Mouse (Mus musculus): ENCODE results near the gene Tmem184b. TPM values are rescaled to one million over a fixed set of nuclear protein-coding genes. Genes with fewer than 3 reads are reported as not detected.

The Tmem184b gene
- polyA plus RNA-seq, 1 experiment from 2014 or later: 51.6 TPM

GRCm38 (mm10) chr15:79409077-79409573 lies 5.8 kb upstream of the Tmem184b start:
- Histone ChIP-seq H3K4me3 (no peak overlapping the region), H3K9ac (no peak overlapping the region), H3K4me2 (no peak overlapping the region), H3K4me1 (replicated peaks) (peaks cover 3% of the 10 kb centered on the region; the same call in 1 of the 2 replicates), H3K27ac (replicated peaks) (no peak overlapping the region), H3K36me3 (no peaks in the 10 kb centered on the region), H3K27me3 (0 out of 2 replicates have a peak, but pooled peaks cover 2% of the 10 kb centered on the region), H3K9me3 (no peaks in the 10 kb centered on the region)
- 87% methylated on average over 4 of the region's 4 CpGs for WGBS
- no peak for ATAC-seq (ENCODE audit: low FRiP score, low read depth)

GRCm38 (mm10) chr15:79406564-79406963 lies 3.2 kb upstream of the Tmem184b start:
- 0 out of 2 replicates have a peak, but pooled peaks cover 2% of the 10 kb centered on the region for H3K27me3 ChIP-seq
- H3K9ac ChIP-seq: no peak overlapping the region
- no peak overlapping the region for H3K4me2 ChIP-seq
- H3K27ac ChIP-seq (replicated peaks): no peak overlapping the region
- 82% methylated on average over 4 of the region's 4 CpGs for WGBS
- H3K36me3 ChIP-seq: no peaks in the 10 kb centered on the region
- no peak overlapping the region for H3K4me3 ChIP-seq
- H3K4me1 ChIP-seq (replicated peaks): peaks cover 19% of the 10 kb centered on the region
- H3K9me3 ChIP-seq: no peaks in the 10 kb centered on the region
- no peak for ATAC-seq (ENCODE audit: low FRiP score, low read depth)

- no peak overlapping the region for H3K9ac ChIP-seq
These were observed 908 bp upstream of the Tmem184b start for GRCm38 (mm10) chr15:79404277-79404676.

GRCm38 (mm10) chr15:79403763-79404210 lies 418 bp upstream of the Tmem184b start:
- H3K4me2 ChIP-seq: peak overlapping the region; percentile 90
- no peak for ATAC-seq (ENCODE audit: low FRiP score, low read depth)
- peak overlapping the region; percentile 80 for H3K27ac ChIP-seq (replicated peaks)
- H3K4me3 ChIP-seq: peak overlapping the region; percentile 85
- 0 out of 2 replicates have a peak, but pooled peaks cover 2% of the 10 kb centered on the region for H3K27me3 ChIP-seq
- H3K4me1 ChIP-seq (replicated peaks): peaks cover 44% of the 10 kb centered on the region
- no peaks in the 10 kb centered on the region for H3K36me3 ChIP-seq
- H3K9me3 ChIP-seq: no peaks in the 10 kb centered on the region
- peak overlapping the region; percentile 92 for H3K9ac ChIP-seq
- WGBS: 21% methylated on average over 9 of the region's 9 CpGs

More at GRCm38 (mm10) chr15:79404277-79404676, 908 bp upstream of the Tmem184b start:
- ATAC-seq (ENCODE audit: low FRiP score, low read depth): no peak
- peaks cover 42% of the 10 kb centered on the region for H3K4me1 ChIP-seq (replicated peaks)
- no peak overlapping the region for H3K27ac ChIP-seq (replicated peaks)
- 81% methylated on average over 1 of the region's 1 CpGs for WGBS
- 0 out of 2 replicates have a peak, but pooled peaks cover 2% of the 10 kb centered on the region for H3K27me3 ChIP-seq
- H3K36me3 ChIP-seq: no peaks in the 10 kb centered on the region
- no peaks in the 10 kb centered on the region for H3K9me3 ChIP-seq
- peak overlapping the region; percentile 90 for H3K4me2 ChIP-seq
- H3K4me3 ChIP-seq: no peak overlapping the region

- 18% methylated on average over 5 of the region's 5 CpGs for WGBS
- H3K4me3 ChIP-seq: peak overlapping the region; percentile 85
- no peak for ATAC-seq (ENCODE audit: low FRiP score, low read depth)
- peak overlapping the region; percentile 92 for H3K9ac ChIP-seq
- H3K9me3 ChIP-seq: no peaks in the 10 kb centered on the region
- H3K36me3 ChIP-seq: no peaks in the 10 kb centered on the region
- H3K27ac ChIP-seq (replicated peaks): peak overlapping the region; percentile 80
- peak overlapping the region; percentile 90 for H3K4me2 ChIP-seq
- H3K27me3 ChIP-seq: 0 out of 2 replicates have a peak, but pooled peaks cover 2% of the 10 kb centered on the region
- H3K4me1 ChIP-seq (replicated peaks): peaks cover 44% of the 10 kb centered on the region
These were observed 1.2 kb downstream of the Tmem184b start for GRCm38 (mm10) chr15:79402176-79402575.

- Histone ChIP-seq H3K27me3 (no peaks in the 10 kb centered on the region), H3K4me1 (replicated peaks) (peaks cover 44% of the 10 kb centered on the region), H3K36me3 (no peaks in the 10 kb centered on the region), H3K4me2 (peak overlapping the region; percentile 90), H3K9me3 (no peaks in the 10 kb centered on the region), H3K9ac (0 out of 2 replicates have a peak overlapping the region, but pooled peaks have one; percentile 25), H3K4me3 (peak overlapping the region; percentile 85), H3K27ac (replicated peaks) (peak overlapping the region; percentile 27)
- no peak for ATAC-seq (ENCODE audit: low FRiP score, low read depth)
- 35% methylated on average over 7 of the region's 7 CpGs for WGBS
These were observed 2.4 kb downstream of the Tmem184b start for GRCm38 (mm10) chr15:79400975-79401365.

GRCm38 (mm10) chr15:79400134-79400974 lies 3.0 kb downstream of the Tmem184b start:
- 71% methylated on average over 6 of the region's 6 CpGs for WGBS
- ATAC-seq (ENCODE audit: low FRiP score, low read depth): no peak

GRCm38 (mm10) chr15:79399231-79400052 lies 3.9 kb downstream of the Tmem184b start:
- H3K9ac ChIP-seq: no peak overlapping the region
- H3K4me2 ChIP-seq: no peak overlapping the region
- H3K27me3 ChIP-seq: no peaks in the 10 kb centered on the region
- no peaks in the 10 kb centered on the region for H3K36me3 ChIP-seq
- peaks cover 51% of the 10 kb centered on the region for H3K4me1 ChIP-seq (replicated peaks)
- no peak for ATAC-seq (ENCODE audit: low FRiP score, low read depth)
- no peak overlapping the region for H3K27ac ChIP-seq (replicated peaks)
- WGBS: 75% methylated on average over 14 of the region's 14 CpGs
- no peaks in the 10 kb centered on the region for H3K9me3 ChIP-seq
- no peak overlapping the region for H3K4me3 ChIP-seq

More at GRCm38 (mm10) chr15:79400134-79400974, 3.0 kb downstream of the Tmem184b start:
- Histone ChIP-seq H3K4me1 (replicated peaks) (peaks cover 44% of the 10 kb centered on the region), H3K9ac (no peak overlapping the region; the same call in 1 of the 2 replicates), H3K4me2 (peak overlapping the region; percentile 90), H3K36me3 (no peaks in the 10 kb centered on the region), H3K4me3 (no peak overlapping the region), H3K9me3 (no peaks in the 10 kb centered on the region), H3K27ac (replicated peaks) (no peak overlapping the region), H3K27me3 (no peaks in the 10 kb centered on the region)

GRCm38 (mm10) chr15:79396736-79397135 lies 6.6 kb downstream of the Tmem184b start:
- no peaks in the 10 kb centered on the region for H3K36me3 ChIP-seq
- H3K27ac ChIP-seq (replicated peaks): no peak overlapping the region
- peaks cover 56% of the 10 kb centered on the region for H3K4me1 ChIP-seq (replicated peaks)
- ATAC-seq (ENCODE audit: low FRiP score, low read depth): no peak
- H3K9ac ChIP-seq: no peak overlapping the region
- no peak overlapping the region for H3K4me2 ChIP-seq
- H3K27me3 ChIP-seq: no peaks in the 10 kb centered on the region
- no peak overlapping the region for H3K4me3 ChIP-seq
- H3K9me3 ChIP-seq: no peaks in the 10 kb centered on the region
- WGBS: 87% methylated on average over 11 of the region's 11 CpGs

- peak overlapping the region; percentile 6; the same call in 1 of the 2 replicates for H3K4me2 ChIP-seq
- no peak for ATAC-seq (ENCODE audit: low FRiP score, low read depth)
- H3K4me3 ChIP-seq: no peak overlapping the region
- peaks cover 48% of the 10 kb centered on the region for H3K4me1 ChIP-seq (replicated peaks)
- no peak overlapping the region for H3K27ac ChIP-seq (replicated peaks)
- H3K36me3 ChIP-seq: no peaks in the 10 kb centered on the region
- no peaks in the 10 kb centered on the region for H3K27me3 ChIP-seq
- no peak overlapping the region for H3K9ac ChIP-seq
- 84% methylated on average over 6 of the region's 6 CpGs for WGBS
- H3K9me3 ChIP-seq: no peaks in the 10 kb centered on the region
These were observed 8.1 kb downstream of the Tmem184b start for GRCm38 (mm10) chr15:79395281-79395680.

- no peak overlapping the region for H3K9ac ChIP-seq
- H3K27me3 ChIP-seq: no peaks in the 10 kb centered on the region
- no peaks in the 10 kb centered on the region for H3K9me3 ChIP-seq
- no peak overlapping the region for H3K4me3 ChIP-seq
- H3K4me1 ChIP-seq (replicated peaks): peaks cover 43% of the 10 kb centered on the region
- ATAC-seq (ENCODE audit: low FRiP score, low read depth): no peak
- no peak overlapping the region for H3K4me2 ChIP-seq
- H3K27ac ChIP-seq (replicated peaks): no peak overlapping the region
- no peaks in the 10 kb centered on the region for H3K36me3 ChIP-seq
- WGBS: 85% methylated on average over 4 of the region's 4 CpGs
These were observed 8.5 kb downstream of the Tmem184b start for GRCm38 (mm10) chr15:79394842-79395241.

Data from hindbrain, embryonic 15.5 days (tissue).